Mouse (Mus musculus): ENCODE data around the gene Strn. TPM values are rescaled to one million over a fixed set of nuclear protein-coding genes. Genes with fewer than 3 reads are reported as not detected.

Gene Strn
- polyA plus RNA-seq (2017; shearing (Covaris generic)): 11.8 TPM

DNA sequence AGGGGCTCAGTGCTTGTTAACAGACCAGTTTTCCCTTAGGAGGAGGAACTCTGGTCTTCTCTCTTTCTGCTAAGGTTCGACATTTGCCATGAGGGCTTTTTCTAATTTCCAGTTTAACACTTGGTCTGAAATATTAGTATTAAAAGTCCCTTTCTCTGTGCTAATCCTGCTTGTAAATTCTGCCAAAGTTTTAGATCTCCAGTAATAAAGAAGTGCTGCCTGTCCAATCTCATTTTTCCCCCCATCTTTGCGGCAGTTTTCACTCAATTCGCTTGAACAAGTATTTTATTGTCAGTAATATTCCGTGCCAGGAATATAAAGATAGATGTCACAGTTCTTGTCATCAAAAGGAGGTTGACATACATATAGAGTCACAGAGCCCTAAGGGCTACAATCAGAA lies at the start of gene Strn:
Gene Strn (minus strand): TSS at position 101 of the 400 bp plus-strand sequence.

Other genes with a start within 250 kb of the Strn start
- gene Vit, start 229.1 kb downstream of the Strn start, polyA plus RNA-seq (2017; shearing (Covaris generic)): 0.18 TPM
- gene Heatr5b, start 98.2 kb upstream of the Strn start, polyA plus RNA-seq (2017; shearing (Covaris generic)): 32.6 TPM
- gene Gpatch11, start 98.4 kb upstream of the Strn start, polyA plus RNA-seq (2017; shearing (Covaris generic)): 99.6 TPM
- gene Eif2ak2, start 145.4 kb upstream of the Strn start, polyA plus RNA-seq (2017; shearing (Covaris generic)): 27.8 TPM
- gene Sult6b1, start 169.8 kb upstream of the Strn start, polyA plus RNA-seq (2017; shearing (Covaris generic)): 0.48 TPM
- 74.0 TPM for gene Cebpzos, start 179.3 kb upstream of the Strn start, polyA plus RNA-seq (2017; shearing (Covaris generic))
- gene Cebpz, start 199.9 kb upstream of the Strn start, polyA plus RNA-seq (2017; shearing (Covaris generic)): 97.2 TPM
- 53.7 TPM for gene Ndufaf7, start 199.9 kb upstream of the Strn start, polyA plus RNA-seq (2017; shearing (Covaris generic))

Measured in inflammation-experienced regulatory T-cells, adult 16 weeks (primary cell).